Mouse (Mus musculus): ENCODE measurements at regions not wholly inside any gene's neighbourhood (a gene's known extent, or its start where the extent isn't known, plus 50 kb on each side); places are given as distances from the start of the nearest gene placed in this dataset.
A peak's percentile ranks its signal among the peaks of the same experiment; 100 is the strongest.

GRCm38 (mm10) chr4:105307905-105308304 lies 150.8 kb downstream of the Plpp3 start:
- no peak overlapping the region for H3ac ChIP-seq (ENCODE audit: control insufficient read depth, insufficient read length)
- no peak overlapping the region for H3K4me3 ChIP-seq
- H3K36me3 ChIP-seq (ENCODE audit: control insufficient read depth, insufficient read depth): no peaks in the 10 kb centered on the region
- TF ChIP-seq TCF12 (IDR thresholded peaks at IDR 0.05; ENCODE audit: insufficient read depth, poor library complexity, severe bottlenecking) (no peak), MYOG (IDR thresholded peaks at IDR 0.05; ENCODE audit: control insufficient read depth in 1 of 3, insufficient read depth in 1 of 3, insufficient read length in 2 of 3, low read depth in 2 of 3) (no peak), POLR2AphosphoS2 (IDR thresholded peaks at IDR 0.05; ENCODE audit: insufficient read length, low read depth) (no peak), REST (IDR thresholded peaks at IDR 0.05; ENCODE audit: insufficient read depth, insufficient read length) (no peak), POLR2A (IDR thresholded peaks at IDR 0.05; ENCODE audit: insufficient read length, low read depth) (no peak), SRF (IDR thresholded peaks at IDR 0.05; ENCODE audit: control insufficient read depth, insufficient read length, low read depth) (no peak), TCF3 (IDR thresholded peaks at IDR 0.05; ENCODE audit: insufficient read length, low read depth) (no peak), MYOD1 (IDR thresholded peaks at IDR 0.05; ENCODE audit: control insufficient read depth in 1 of 3, insufficient read length in 2 of 3, low read depth in 2 of 3) (no peak), E2F4 (IDR thresholded peaks at IDR 0.05; ENCODE audit: insufficient read depth) (no peak), MAX (IDR thresholded peaks at IDR 0.05; ENCODE audit: low read depth) (no peak), CEBPB (IDR thresholded peaks at IDR 0.05; ENCODE audit: insufficient read depth, poor library complexity, severe bottlenecking) (no peak), USF1 (IDR thresholded peaks at IDR 0.05; ENCODE audit: low read depth) (no peak)
- H3K79me2 ChIP-seq (ENCODE audit: control insufficient read depth, insufficient read depth): no peaks in the 10 kb centered on the region
- no peaks in the 10 kb centered on the region for H3K27me3 ChIP-seq (ENCODE audit: control insufficient read depth, insufficient read depth, insufficient read length)
- H3K4me2 ChIP-seq (ENCODE audit: low read depth): no peak overlapping the region

- H3K4me3 ChIP-seq: no peak overlapping the region
- no peaks in the 10 kb centered on the region for H3K36me3 ChIP-seq (ENCODE audit: control insufficient read depth, insufficient read depth)
Measured at GRCm38 (mm10) chr4:105308971-105309488, 151.9 kb downstream of the Plpp3 start.

GRCm38 (mm10) chr4:105312643-105313042 lies 155.5 kb downstream of the Plpp3 start:
- TF ChIP-seq TCF12 (IDR thresholded peaks at IDR 0.05; ENCODE audit: insufficient read depth, poor library complexity, severe bottlenecking): no peak
- TF ChIP-seq E2F4 (IDR thresholded peaks at IDR 0.05; ENCODE audit: insufficient read depth): no peak
- TF ChIP-seq SRF (IDR thresholded peaks at IDR 0.05; ENCODE audit: control insufficient read depth, insufficient read length, low read depth): no peak
- no peak for TF ChIP-seq TCF3 (IDR thresholded peaks at IDR 0.05; ENCODE audit: insufficient read length, low read depth)
- no peak for TF ChIP-seq USF1 (IDR thresholded peaks at IDR 0.05; ENCODE audit: low read depth)
- no peak for TF ChIP-seq POLR2AphosphoS2 (IDR thresholded peaks at IDR 0.05; ENCODE audit: insufficient read length, low read depth)
- no peak for TF ChIP-seq MYOG (IDR thresholded peaks at IDR 0.05; ENCODE audit: control insufficient read depth in 1 of 3, insufficient read depth in 1 of 3, insufficient read length in 2 of 3, low read depth in 2 of 3)
- TF ChIP-seq CEBPB (IDR thresholded peaks at IDR 0.05; ENCODE audit: insufficient read depth, poor library complexity, severe bottlenecking): no peak
- TF ChIP-seq REST (IDR thresholded peaks at IDR 0.05; ENCODE audit: insufficient read depth, insufficient read length): no peak
- no peak for TF ChIP-seq MAX (IDR thresholded peaks at IDR 0.05; ENCODE audit: low read depth)
- no peak for TF ChIP-seq POLR2A (IDR thresholded peaks at IDR 0.05; ENCODE audit: insufficient read length, low read depth)
- TF ChIP-seq MYOD1 (IDR thresholded peaks at IDR 0.05; ENCODE audit: control insufficient read depth in 1 of 3, insufficient read length in 2 of 3, low read depth in 2 of 3): no peak
- Histone ChIP-seq H3K4me2 (ENCODE audit: low read depth) (no peak overlapping the region), H3K36me3 (ENCODE audit: control insufficient read depth, insufficient read depth) (no peaks in the 10 kb centered on the region)

More at GRCm38 (mm10) chr4:105308971-105309488, 151.9 kb downstream of the Plpp3 start:
- H3K4me2 ChIP-seq (ENCODE audit: low read depth): no peak overlapping the region
- no peak overlapping the region for H3ac ChIP-seq (ENCODE audit: control insufficient read depth, insufficient read length)
- no peaks in the 10 kb centered on the region for H3K27me3 ChIP-seq (ENCODE audit: control insufficient read depth, insufficient read depth, insufficient read length)
- H3K79me2 ChIP-seq (ENCODE audit: control insufficient read depth, insufficient read depth): no peaks in the 10 kb centered on the region
- TF ChIP-seq USF1 (IDR thresholded peaks at IDR 0.05; ENCODE audit: low read depth) (no peak), TCF12 (IDR thresholded peaks at IDR 0.05; ENCODE audit: insufficient read depth, poor library complexity, severe bottlenecking) (no peak), MYOD1 (IDR thresholded peaks at IDR 0.05; ENCODE audit: control insufficient read depth in 1 of 3, insufficient read length in 2 of 3, low read depth in 2 of 3) (no peak), SRF (IDR thresholded peaks at IDR 0.05; ENCODE audit: control insufficient read depth, insufficient read length, low read depth) (no peak), REST (IDR thresholded peaks at IDR 0.05; ENCODE audit: insufficient read depth, insufficient read length) (no peak), POLR2AphosphoS2 (IDR thresholded peaks at IDR 0.05; ENCODE audit: insufficient read length, low read depth) (no peak), E2F4 (IDR thresholded peaks at IDR 0.05; ENCODE audit: insufficient read depth) (no peak), MAX (IDR thresholded peaks at IDR 0.05; ENCODE audit: low read depth) (no peak), MYOG (IDR thresholded peaks at IDR 0.05; ENCODE audit: control insufficient read depth in 1 of 3, insufficient read depth in 1 of 3, insufficient read length in 2 of 3, low read depth in 2 of 3) (no peak), CEBPB (IDR thresholded peaks at IDR 0.05; ENCODE audit: insufficient read depth, poor library complexity, severe bottlenecking) (no peak)

GRCm38 (mm10) chr4:105313151-105313818 lies 156.1 kb downstream of the Plpp3 start:
- no peak for TF ChIP-seq USF1 (IDR thresholded peaks at IDR 0.05; ENCODE audit: low read depth)
- TF ChIP-seq REST (IDR thresholded peaks at IDR 0.05; ENCODE audit: insufficient read depth, insufficient read length): peak; percentile 11
- Histone ChIP-seq H3K79me2 (ENCODE audit: control insufficient read depth, insufficient read depth) (no peaks in the 10 kb centered on the region), H3K4me2 (ENCODE audit: low read depth) (no peak overlapping the region), H3K27me3 (ENCODE audit: control insufficient read depth, insufficient read depth, insufficient read length) (no peaks in the 10 kb centered on the region), H3ac (ENCODE audit: control insufficient read depth, insufficient read length) (no peak overlapping the region), H3K36me3 (ENCODE audit: control insufficient read depth, insufficient read depth) (no peaks in the 10 kb centered on the region), H3K4me3 (no peak overlapping the region)

More at GRCm38 (mm10) chr4:105312643-105313042, 155.5 kb downstream of the Plpp3 start:
- no peaks in the 10 kb centered on the region for H3K27me3 ChIP-seq (ENCODE audit: control insufficient read depth, insufficient read depth, insufficient read length)
- H3K4me3 ChIP-seq: no peak overlapping the region
- H3ac ChIP-seq (ENCODE audit: control insufficient read depth, insufficient read length): no peak overlapping the region
- H3K79me2 ChIP-seq (ENCODE audit: control insufficient read depth, insufficient read depth): no peaks in the 10 kb centered on the region

Data from myocyte (in vitro differentiated cells).